Mouse (Mus musculus) ES-Bruce4 (cell line): ENCODE measurements around the gene Olfr1416.

Experiments
- CTCF ChIP-seq: IDR thresholded peaks from one replicate; pipeline ENCODE4 v1.8.1; 2011; ENCODE audit warnings: low read depth, low read length
- EP300 ChIP-seq: IDR thresholded peaks from 2 replicates; pipeline ENCODE4 v1.6.1; 2011; ENCODE audit warnings: low read depth, low read length; ENCODE audit not compliant: insufficient read depth
- POLR2A ChIP-seq: IDR thresholded peaks from one replicate; pipeline ENCODE4 v1.8.1; 2011; ENCODE audit warnings: low read length; ENCODE audit not compliant: insufficient read depth

GRCm38 (mm10) chr1:92434986-92435385 is 49.9 kb downstream of the Olfr1416 start:
- TF ChIP-seq POLR2A (no peak), CTCF (no peak), EP300 (no peak)
